Mouse (Mus musculus) ES-Bruce4 (cell line): ENCODE results near the gene Obscn. TPM values are rescaled to one million over a fixed set of nuclear protein-coding genes. Genes with fewer than 3 reads are reported as not detected.
A peak's percentile ranks its signal among the peaks of the same experiment; 100 is the strongest.

Experiments
- H3K27ac ChIP-seq: 2 replicates; pipeline ENCODE4 v1.5.1; 2012; ENCODE audit warnings: low read length, inconsistent platforms; ENCODE audit not compliant: insufficient read depth
- H3K27me3 ChIP-seq: 2 replicates; pipeline ENCODE4 v1.6.1; 2012; ENCODE audit warnings: mild to moderate bottlenecking, low read length, inconsistent platforms; ENCODE audit not compliant: control insufficient read depth, poor library complexity, insufficient read depth, severe bottlenecking
- H3K36me3 ChIP-seq: 2 replicates; pipeline ENCODE4 v1.6.1; 2012; ENCODE audit warnings: inconsistent platforms, mild to moderate bottlenecking, low read length, moderate library complexity; ENCODE audit not compliant: control insufficient read depth, poor library complexity, insufficient read depth, severe bottlenecking
- H3K4me1 ChIP-seq: one replicate; pipeline ENCODE4 v1.8.1; 2011; ENCODE audit warnings: low read length; ENCODE audit not compliant: control insufficient read depth, insufficient read depth
- H3K4me3 ChIP-seq: 2 replicates; pipeline ENCODE4 v1.5.1; 2011; ENCODE audit warnings: low read depth, mild to moderate bottlenecking, low read length
- H3K9ac ChIP-seq: 2 replicates; pipeline ENCODE4 v1.6.1; 2012; ENCODE audit warnings: low read depth, mild to moderate bottlenecking, inconsistent platforms; ENCODE audit not compliant: poor library complexity, severe bottlenecking
- H3K9me3 ChIP-seq: replicated peaks from 2 replicates; pipeline ENCODE4 v1.6.1; 2012; ENCODE audit warnings: mild to moderate bottlenecking, low read length, inconsistent platforms; ENCODE audit not compliant: control insufficient read depth, poor library complexity, insufficient read depth, severe bottlenecking
- CTCF ChIP-seq: IDR thresholded peaks from one replicate; pipeline ENCODE4 v1.8.1; 2011; ENCODE audit warnings: low read depth, low read length
- EP300 ChIP-seq: IDR thresholded peaks from 2 replicates; pipeline ENCODE4 v1.6.1; 2011; ENCODE audit warnings: low read depth, low read length; ENCODE audit not compliant: insufficient read depth
- POLR2A ChIP-seq: IDR thresholded peaks from one replicate; pipeline ENCODE4 v1.8.1; 2011; ENCODE audit warnings: low read length; ENCODE audit not compliant: insufficient read depth
- polyA plus RNA-seq: library from polyadenylated mRNA; stranded (reverse); fragments of >200 nt; gene quantifications from 2 replicates; pipeline ENCODE4 v1.2.4, GENCODE M21; 2011; ENCODE audit warnings: low read depth; ENCODE audit not compliant: missing spikeins, insufficient read depth, insufficient read length

Gene Obscn
- polyA plus RNA-seq, 1 experiment, result 1.3 TPM

GRCm38 (mm10) chr11:59155900-59156299, 19.7 kb upstream of the Obscn start:
- Histone ChIP-seq H3K4me1 (no peaks in the 10 kb centered on the region), H3K27me3 (no peaks in the 10 kb centered on the region), H3K9ac (no peak overlapping the region), H3K36me3 (no peaks in the 10 kb centered on the region), H3K27ac (no peak overlapping the region), H3K9me3 (no peaks in the 10 kb centered on the region), H3K4me3 (no peak overlapping the region)
- TF ChIP-seq EP300, result no peak
- no peak for TF ChIP-seq CTCF
- TF ChIP-seq POLR2A, result no peak

GRCm38 (mm10) chr11:59154220-59154619, 18.0 kb upstream of the Obscn start:
- TF ChIP-seq POLR2A (no peak), CTCF (no peak), EP300 (no peak)
- Histone ChIP-seq H3K27ac (no peak overlapping the region), H3K4me3 (no peak overlapping the region), H3K9ac (no peak overlapping the region), H3K4me1 (no peaks in the 10 kb centered on the region), H3K9me3 (no peaks in the 10 kb centered on the region), H3K36me3 (no peaks in the 10 kb centered on the region), H3K27me3 (no peaks in the 10 kb centered on the region)

GRCm38 (mm10) chr11:59151729-59152128, 15.5 kb upstream of the Obscn start:
- Histone ChIP-seq H3K4me3 (no peak overlapping the region), H3K27ac (no peak overlapping the region), H3K27me3 (no peaks in the 10 kb centered on the region), H3K4me1 (no peaks in the 10 kb centered on the region), H3K36me3 (no peaks in the 10 kb centered on the region), H3K9ac (no peak overlapping the region), H3K9me3 (no peaks in the 10 kb centered on the region)
- no peak for TF ChIP-seq POLR2A
- peak; percentile 82 for TF ChIP-seq CTCF

GRCm38 (mm10) chr11:59149302-59149701, 13.1 kb upstream of the Obscn start:
- Histone ChIP-seq H3K27me3 (no peaks in the 10 kb centered on the region), H3K9ac (no peak overlapping the region), H3K9me3 (no peaks in the 10 kb centered on the region), H3K4me3 (no peak overlapping the region), H3K4me1 (no peaks in the 10 kb centered on the region), H3K36me3 (no peaks in the 10 kb centered on the region), H3K27ac (no peak overlapping the region)
- TF ChIP-seq CTCF (no peak), EP300 (no peak), POLR2A (no peak)

GRCm38 (mm10) chr11:59142962-59143361, 6.8 kb upstream of the Obscn start:
- H3K9ac ChIP-seq, result no peak overlapping the region
- no peaks in the 10 kb centered on the region for H3K9me3 ChIP-seq
- H3K4me1 ChIP-seq, result no peaks in the 10 kb centered on the region
- H3K4me3 ChIP-seq, result no peak overlapping the region
- H3K27me3 ChIP-seq, result no peaks in the 10 kb centered on the region
- H3K36me3 ChIP-seq, result no peaks in the 10 kb centered on the region
- TF ChIP-seq CTCF (no peak), EP300 (no peak), POLR2A (no peak)
- H3K27ac ChIP-seq, result no peak overlapping the region

GRCm38 (mm10) chr11:59141772-59142370, 5.7 kb upstream of the Obscn start:
- Histone ChIP-seq H3K27me3 (no peaks in the 10 kb centered on the region), H3K36me3 (no peaks in the 10 kb centered on the region), H3K4me1 (no peaks in the 10 kb centered on the region), H3K9me3 (no peaks in the 10 kb centered on the region), H3K27ac (peak overlapping the region; percentile 9; the same call in 1 of the 2 replicates), H3K9ac (no peak overlapping the region), H3K4me3 (0 out of 2 replicates have a peak overlapping the region, but pooled peaks have one; percentile 1)
- no peak for TF ChIP-seq CTCF
- peak; percentile 73 for TF ChIP-seq POLR2A
